Mouse (Mus musculus) CH12.LX (cell line): ENCODE measurements around the gene Ccdc81. TPM values are rescaled to one million over a fixed set of nuclear protein-coding genes. Genes with fewer than 3 reads are reported as not detected.

Source experiments
- polyA plus RNA-seq: library from polyadenylated mRNA; unstranded; fragments of >175 nt; gene quantifications from 2 replicates; pipeline ENCODE4 v1.2.1, GENCODE M21; 2012; ENCODE audit warnings: low read depth; ENCODE audit not compliant: insufficient read length
- total RNA-seq, 2 experiments: library from RNA; depleted of rRNA; stranded (reverse); fragments of 300-350 nt in 1 of 2; fragments of >200 nt in 1 of 2; gene quantifications; 2 replicates each; pipeline ENCODE4 v1.2.3; 2012 to 2014

The Ccdc81 gene
- total and polyA plus RNA-seq, 3 experiments, result not detected

Other genes with a start within 250 kb of the Ccdc81 start
- 66.6 and 69.2 TPM in 2 replicates for gene Hikeshi, start 37.6 kb upstream of the Ccdc81 start, total RNA-seq (2012; rRNA removed)
- 126 and 128 TPM in 2 replicates for gene Hikeshi, start 37.6 kb upstream of the Ccdc81 start, total RNA-seq (2014; rRNA removed)
- gene Hikeshi, start 37.6 kb upstream of the Ccdc81 start, polyA plus RNA-seq, result 53.3 and 67.5 TPM in 2 replicates
- gene Eed, start 77.4 kb upstream of the Ccdc81 start, total RNA-seq (2012; rRNA removed), result 108 and 138 TPM in 2 replicates
- gene Eed, start 77.4 kb upstream of the Ccdc81 start, total RNA-seq (2014; rRNA removed), result 143 and 161 TPM in 2 replicates
- gene Eed, start 77.4 kb upstream of the Ccdc81 start, polyA plus RNA-seq, result 242 and 267 TPM in 2 replicates
- 26.1 and 27.6 TPM in 2 replicates for gene Picalm, start 226.6 kb upstream of the Ccdc81 start, total RNA-seq (2012; rRNA removed)
- gene Picalm, start 226.6 kb upstream of the Ccdc81 start, total RNA-seq (2014; rRNA removed), result 94.3 and 101 TPM in 2 replicates
- gene Picalm, start 226.6 kb upstream of the Ccdc81 start, polyA plus RNA-seq, result 53.2 and 53.4 TPM in 2 replicates